Mouse (Mus musculus) intestine, postnatal 0 days (tissue): ENCODE measurements around the gene Agap3. TPM values are rescaled to one million over a fixed set of nuclear protein-coding genes. Genes with fewer than 3 reads are reported as not detected.

Experiments
- ATAC-seq: fragments of 200-750 bp; cut with Nextera tagmentation; 2 replicates; pipeline ENCODE4 v1.8.0; 2017; ENCODE audit warnings: mild to moderate bottlenecking, moderate TSS enrichment, moderate library complexity
- H3K27ac ChIP-seq: fragments of 300-500 bp; sonication (generic); 2 replicates; pipeline ENCODE4 v1.5.1; 2014; ENCODE audit warnings: mild to moderate bottlenecking, low read depth, low read length, moderate library complexity
- H3K27me3 ChIP-seq: fragments of 300-500 bp; sonication (generic); replicated peaks from 2 replicates; pipeline ENCODE4 v1.6.1; 2014; ENCODE audit warnings: low read length, mixed read lengths; ENCODE audit not compliant: control insufficient read depth, insufficient read depth
- H3K36me3 ChIP-seq: fragments of 300-500 bp; sonication (generic); 2 replicates; pipeline ENCODE4 v1.6.1; 2014; ENCODE audit warnings: mild to moderate bottlenecking, moderate library complexity; ENCODE audit not compliant: control insufficient read depth, insufficient read depth
- H3K4me1 ChIP-seq: fragments of 300-500 bp; sonication (generic); replicated peaks from 2 replicates; pipeline ENCODE4 v1.6.1; 2014; ENCODE audit warnings: antibody characterized with exemption, low read length, mixed read lengths; ENCODE audit not compliant: control insufficient read depth, insufficient read depth
- H3K4me2 ChIP-seq: fragments of 300-500 bp; sonication (generic); replicated peaks from 2 replicates; pipeline ENCODE4 v1.6.1; 2014; ENCODE audit warnings: low read depth, mild to moderate bottlenecking, moderate library complexity
- H3K4me3 ChIP-seq: fragments of 300-500 bp; sonication (generic); 2 replicates; pipeline ENCODE4 v1.5.1; 2014; ENCODE audit warnings: low read depth, low read length
- H3K9ac ChIP-seq: fragments of 300-500 bp; sonication (generic); 2 replicates; pipeline ENCODE4 v1.6.1; 2014; ENCODE audit warnings: mild to moderate bottlenecking, low read depth, low read length
- H3K9me3 ChIP-seq: fragments of 300-500 bp; sonication (generic); 2 replicates; pipeline ENCODE4 v1.6.1; 2016; ENCODE audit warnings: mixed run types; ENCODE audit not compliant: control insufficient read depth
- CTCF ChIP-seq: sonication (generic); IDR thresholded peaks from 2 replicates; pipeline ENCODE4 v1.5.1; 2016; ENCODE audit warnings: low read depth, mild to moderate bottlenecking, control low read depth, antibody characterized with exemption, moderate library complexity
- WGBS: fragments of 180-500 bp; shearing (Covaris S2); extraction: QIAGEN DNeasy Blood & Tissue Kit; methylation state at CpG from one replicate; pipeline ENCODE4 v1.1.7; 2014; 5-methylcytosine and 5-hydroxymethylcytosine counted together
- polyA plus RNA-seq: library from polyadenylated mRNA; unstranded; fragments of >200 nt; fragmentation: Nextera tagmentation; extraction: Ambion mirVana; gene quantifications from 2 replicates; pipeline ENCODE4 v1.2.1, GENCODE M21; 2015

The Agap3 gene
- polyA plus RNA-seq, 1 experiment from 2014 or later, result 14.9 TPM

DNA sequence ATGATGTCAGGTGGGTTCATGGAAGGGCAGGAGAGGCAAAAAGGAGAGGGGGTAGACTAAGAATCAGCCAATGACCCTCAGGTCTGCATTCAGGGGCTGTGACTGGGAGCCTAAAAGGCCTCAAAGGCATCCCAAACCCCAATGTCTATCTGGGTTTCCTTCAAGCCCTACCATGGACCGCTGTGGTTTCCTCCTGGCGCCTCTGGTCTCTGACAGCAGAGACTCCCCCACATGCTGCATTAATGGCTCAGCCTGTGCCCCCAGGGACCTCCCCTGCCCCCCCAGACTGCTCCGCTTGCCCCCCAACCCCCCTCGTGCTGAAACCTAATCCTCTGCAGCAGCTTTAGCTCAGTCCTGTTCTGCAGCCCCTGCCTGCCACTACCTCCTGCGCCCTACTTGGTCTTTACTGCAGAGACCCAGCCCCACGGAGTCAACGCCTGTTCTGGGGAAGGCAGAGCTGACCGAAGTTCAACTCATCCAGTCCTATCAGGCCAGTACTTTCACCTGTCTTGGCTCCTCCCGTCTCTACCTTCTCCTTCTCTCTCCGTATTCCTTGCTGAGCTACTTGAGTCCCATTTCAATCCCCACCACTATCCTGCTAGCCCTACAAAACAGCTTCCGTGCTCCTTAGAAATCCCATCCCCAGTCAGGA lies 38.8 kb upstream of the Agap3 start, which contains the start of gene Asic3:
TSS of gene Asic3 (plus strand) at position 351 of the 652 bp plus-strand sequence.
- ATAC-seq, result peak; percentile 38; the same call in 1 of the 2 replicates

GRCm38 (mm10) chr5:24413938-24414337 lies 38.0 kb upstream of the Agap3 start:
- H3K4me3 ChIP-seq, result no peak overlapping the region
- H3K4me2 ChIP-seq, result 0 out of 2 replicates have a peak overlapping the region, but pooled peaks have one; percentile 45
- ATAC-seq, result no peak
- no peak for TF ChIP-seq CTCF
- H3K27ac ChIP-seq, result no peak overlapping the region
- H3K4me1 ChIP-seq, result no peaks in the 10 kb centered on the region
- H3K9ac ChIP-seq, result no peak overlapping the region
- H3K27me3 ChIP-seq, result no peaks in the 10 kb centered on the region
- 80% methylated on average over 13 of the region's 13 CpGs for WGBS
- H3K9me3 ChIP-seq, result no peaks in the 10 kb centered on the region
- H3K36me3 ChIP-seq, result peaks cover 12% of the 10 kb centered on the region; the same call in 1 of the 2 replicates

More for the DNA sequence above, 38.8 kb upstream of the Agap3 start, which contains the start of gene Asic3:
- no peak within 1 kb of the TSS for H3K27ac ChIP-seq
- peak within 1 kb of the TSS; percentile 45; the same call in 1 of the 2 replicates for H3K4me2 ChIP-seq
- H3K27me3 ChIP-seq, result no peaks in the 10 kb centered on the region
- peaks cover 10% of the 10 kb centered on the region; the same call in 1 of the 2 replicates for H3K36me3 ChIP-seq
- no peaks in the 10 kb centered on the region for H3K4me1 ChIP-seq
- peak within 1 kb of the TSS; percentile 17; the same call in 1 of the 2 replicates for H3K9ac ChIP-seq
- no peak within 1 kb of the TSS for H3K4me3 ChIP-seq
- H3K9me3 ChIP-seq, result no peaks in the 10 kb centered on the region
- WGBS, result 25% methylated on average over 11 of the region's 11 CpGs
- TF ChIP-seq CTCF, result no peak

DNA sequence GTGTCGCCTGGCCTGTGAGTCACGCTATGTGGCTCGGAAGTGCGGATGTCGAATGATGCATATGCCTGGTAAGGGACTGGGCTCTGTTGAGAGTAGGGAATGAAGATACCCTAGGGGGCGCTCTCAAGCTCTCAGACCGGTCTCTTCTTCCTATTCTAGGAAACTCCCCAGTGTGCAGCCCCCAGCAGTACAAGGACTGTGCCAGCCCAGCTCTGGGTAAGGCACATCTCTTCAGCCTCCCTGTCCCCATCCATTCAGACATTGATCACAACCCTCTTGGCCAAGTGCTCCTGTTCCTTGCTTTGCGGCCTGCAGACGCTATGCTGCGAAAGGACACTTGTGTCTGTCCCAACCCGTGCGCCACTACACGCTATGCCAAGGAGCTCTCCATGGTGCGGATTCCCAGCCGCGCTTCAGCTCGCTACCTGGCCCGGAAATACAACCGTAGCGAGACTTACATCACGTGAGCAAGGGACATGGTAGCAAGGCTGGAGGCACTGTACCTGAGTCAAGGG lies 35.7 kb upstream of the Agap3 start:
- H3K9me3 ChIP-seq, result no peaks in the 10 kb centered on the region
- peak overlapping the region; percentile 48 for H3K4me2 ChIP-seq
- ATAC-seq, result peak; percentile 71
- H3K27me3 ChIP-seq, result no peaks in the 10 kb centered on the region
- H3K4me3 ChIP-seq, result no peak overlapping the region
- H3K36me3 ChIP-seq, result peaks cover 31% of the 10 kb centered on the region; the same call in 1 of the 2 replicates
- no peak overlapping the region for H3K27ac ChIP-seq
- WGBS, result 5% methylated on average over 21 of the region's 21 CpGs
- TF ChIP-seq CTCF, result peak; percentile 79
- H3K9ac ChIP-seq, result no peak overlapping the region
- H3K4me1 ChIP-seq, result no peaks in the 10 kb centered on the region

DNA sequence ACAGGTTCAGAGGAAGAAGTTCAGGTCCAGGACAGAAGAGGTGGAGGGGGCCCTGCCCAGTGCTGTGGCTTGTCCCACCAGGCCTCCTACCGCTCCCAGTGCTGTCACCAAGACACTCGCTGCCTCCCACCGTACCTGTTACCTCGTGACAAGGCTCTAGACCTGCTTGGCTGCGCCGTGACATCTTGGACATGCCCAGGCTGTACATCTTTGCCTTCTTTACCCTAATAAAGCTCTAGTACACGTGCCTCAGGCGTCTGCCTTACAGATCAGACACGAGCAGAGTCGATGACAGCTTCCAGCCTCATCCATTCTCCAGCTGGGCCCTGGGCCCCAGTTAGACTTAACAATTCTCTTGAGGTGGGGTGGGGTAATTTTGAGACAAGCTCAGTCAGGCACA lies 34.4 kb upstream of the Agap3 start:
- H3K4me1 ChIP-seq, result no peaks in the 10 kb centered on the region
- H3K27me3 ChIP-seq, result no peaks in the 10 kb centered on the region
- H3K36me3 ChIP-seq, result peaks cover 32% of the 10 kb centered on the region; the same call in 1 of the 2 replicates
- 93% methylated on average over 10 of the region's 10 CpGs for WGBS
- H3K4me2 ChIP-seq, result no peak overlapping the region
- no peaks in the 10 kb centered on the region for H3K9me3 ChIP-seq
- TF ChIP-seq CTCF, result no peak
- no peak overlapping the region for H3K4me3 ChIP-seq
- H3K9ac ChIP-seq, result no peak overlapping the region
- no peak for ATAC-seq
- H3K27ac ChIP-seq, result no peak overlapping the region

DNA sequence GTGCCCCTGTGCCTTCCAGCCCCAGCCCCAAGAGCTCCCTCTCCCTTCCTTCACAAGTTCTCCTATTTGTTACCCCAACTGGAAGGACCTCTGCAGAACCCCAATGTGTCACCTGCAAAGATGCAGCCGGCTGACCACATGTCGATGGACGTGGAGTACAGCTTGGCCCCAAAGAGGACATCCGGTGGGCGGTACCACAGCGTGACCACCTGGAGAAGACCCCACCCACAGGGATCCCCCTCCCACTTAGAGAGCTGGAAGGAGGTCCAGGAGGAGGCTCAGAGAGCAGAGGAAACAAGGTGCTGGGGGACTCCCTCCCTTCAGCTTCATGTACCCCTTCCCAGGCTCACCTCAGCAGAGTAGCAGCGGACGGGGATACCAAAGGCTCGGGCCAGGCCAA lies 31.6 kb upstream of the Agap3 start:
- TF ChIP-seq CTCF, result no peak
- no peak for ATAC-seq
- Histone ChIP-seq H3K4me3 (no peak overlapping the region), H3K4me2 (no peak overlapping the region), H3K36me3 (peaks cover 32% of the 10 kb centered on the region; the same call in 1 of the 2 replicates), H3K9ac (no peak overlapping the region), H3K27ac (no peak overlapping the region), H3K4me1 (peaks cover 4% of the 10 kb centered on the region; the same call in 1 of the 2 replicates), H3K27me3 (no peaks in the 10 kb centered on the region), H3K9me3 (no peaks in the 10 kb centered on the region)
- 92% methylated on average over 9 of the region's 9 CpGs for WGBS

DNA sequence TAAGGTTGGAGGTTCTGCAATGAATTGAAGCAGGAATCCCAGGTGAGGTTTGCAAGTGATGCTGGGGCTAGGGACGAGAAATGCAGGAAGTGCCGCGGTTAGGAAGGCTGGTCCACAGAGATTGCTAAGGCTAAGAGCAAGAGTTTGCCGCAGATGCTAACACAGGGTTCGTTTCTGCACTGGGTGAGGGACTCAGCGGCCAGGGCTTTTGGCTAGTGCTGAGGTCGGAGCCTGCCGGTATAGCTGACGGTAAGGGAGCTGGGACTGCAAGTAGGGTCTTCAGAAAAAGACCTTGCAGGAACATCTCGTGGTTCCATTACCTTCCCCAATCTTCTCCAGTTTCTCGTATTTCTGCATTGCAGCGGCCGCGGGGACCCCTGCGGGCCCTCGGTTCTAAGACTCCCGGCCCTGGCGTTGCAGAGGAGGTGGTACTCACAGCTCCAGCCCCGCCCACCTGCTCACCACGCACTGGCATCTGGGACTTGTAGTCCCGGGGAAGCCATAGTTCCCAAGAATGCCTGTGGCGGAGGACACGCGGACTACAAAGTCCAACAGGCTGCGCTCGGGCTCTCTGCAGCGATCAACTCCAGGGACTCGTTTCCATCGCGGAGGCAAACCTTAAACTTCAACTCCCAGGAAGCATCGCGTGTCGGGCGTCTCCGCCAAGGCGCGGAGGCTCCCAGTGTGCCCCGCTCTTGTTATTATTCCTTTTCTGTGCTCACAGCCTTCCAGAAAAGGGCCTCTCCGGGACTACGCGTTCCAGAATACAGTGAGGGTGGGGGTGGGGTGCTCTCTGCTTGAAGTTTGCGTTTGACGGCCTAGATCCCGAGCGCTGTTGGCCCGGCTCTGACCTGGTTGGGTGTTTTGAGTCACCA lies 28.6 kb upstream of the Agap3 start, which contains the start of the genes Cdk5 and Slc4a2:
TSS of gene Cdk5 (minus strand) at position 402 of the 875 bp plus-strand sequence.
TSS of gene Slc4a2 (plus strand) at position 709 of the 875 bp plus-strand sequence.
- WGBS, result under 1% methylated on average over 46 of the region's 46 CpGs
- Histone ChIP-seq H3K9me3 (no peaks in the 10 kb centered on the region), H3K9ac (peak within 1 kb of the TSS; percentile 63), H3K27ac (peak within 1 kb of the TSS; percentile 96), H3K4me3 (peak within 1 kb of the TSS; percentile 75), H3K4me1 (peaks cover 10% of the 10 kb centered on the region), H3K4me2 (peak within 1 kb of the TSS; percentile 84), H3K27me3 (no peaks in the 10 kb centered on the region), H3K36me3 (peaks cover 30% of the 10 kb centered on the region; the same call in 1 of the 2 replicates)
- peak; percentile 87 for ATAC-seq
- 0 out of 2 replicates have a peak, but pooled peaks have one; percentile 7 for TF ChIP-seq CTCF
